Mouse (Mus musculus) G1E (cell line): ENCODE measurements at regions not wholly inside any gene's neighbourhood (a gene's known extent, or its start where the extent isn't known, plus 50 kb on each side); places are given as distances from the start of the nearest gene placed in this dataset.

ENCODE experiments used
- CTCF ChIP-seq: IDR thresholded peaks from 2 replicates; pipeline ENCODE4 v1.5.1; 2012; ENCODE audit warnings: low read depth, low read length, inconsistent platforms, mixed read lengths
- GATA1 ChIP-seq: IDR thresholded peaks from 2 replicates; pipeline ENCODE4 v1.6.1; 2012; ENCODE audit warnings: borderline replicate concordance, low read length, inconsistent platforms, mixed read lengths
- GATA2 ChIP-seq: IDR thresholded peaks from 2 replicates; pipeline ENCODE4 v1.6.1; 2012; ENCODE audit warnings: low read depth, low read length, inconsistent platforms, borderline replicate concordance

- no peak for TF ChIP-seq CTCF
- TF ChIP-seq GATA1, result no peak
- TF ChIP-seq GATA2, result no peak
Measured at GRCm38 (mm10) chr1:43260491-43260890, 63.7 kb upstream of the Fhl2 start.
